Mouse (Mus musculus) embryonic facial prominence, embryonic 10.5 days (tissue): ENCODE measurements around the gene Zfp109. TPM values are rescaled to one million over a fixed set of nuclear protein-coding genes. Genes with fewer than 3 reads are reported as not detected.

Experiments used
- DNase-seq: peaks from one replicate; pipeline ENCODE4 v3.0.0-alpha.2; 2017; ENCODE audit warnings: low spot score
- H3K27ac ChIP-seq: fragments of 300-500 bp; sonication (generic); replicated peaks from 2 replicates; pipeline ENCODE4 v1.5.1; 2016; ENCODE audit warnings: mild to moderate bottlenecking
- H3K27me3 ChIP-seq: fragments of 300-500 bp; sonication (generic); replicated peaks from 2 replicates; pipeline ENCODE4 v1.6.1; 2016; ENCODE audit warnings: low read depth, mild to moderate bottlenecking; ENCODE audit not compliant: poor library complexity, severe bottlenecking
- H3K36me3 ChIP-seq: fragments of 300-500 bp; sonication (generic); replicated peaks from 2 replicates; pipeline ENCODE4 v1.6.1; 2016; ENCODE audit warnings: mild to moderate bottlenecking, moderate library complexity
- H3K4me1 ChIP-seq: fragments of 300-500 bp; sonication (generic); 2 replicates; pipeline ENCODE4 v1.6.1; 2016
- H3K4me3 ChIP-seq: fragments of 300-500 bp; sonication (generic); 2 replicates; pipeline ENCODE4 v1.5.1; 2016; ENCODE audit warnings: mild to moderate bottlenecking, moderate library complexity
- H3K9me3 ChIP-seq: fragments of 300-500 bp; sonication (generic); 2 replicates; pipeline ENCODE4 v1.6.1; 2016; ENCODE audit warnings: mild to moderate bottlenecking
- WGBS: fragments of 180-500 bp; shearing (Covaris S2); methylation state at CpG from one replicate; pipeline ENCODE4 v1.1.7; 2016; 5-methylcytosine and 5-hydroxymethylcytosine counted together
- polyA plus RNA-seq: library from polyadenylated mRNA; unstranded; fragments of >200 nt; fragmentation: Nextera tagmentation; extraction: Ambion mirVana; gene quantifications from 2 replicates; pipeline ENCODE4 v1.2.1, GENCODE M21; 2016

Zfp109 gene
- polyA plus RNA-seq, 1 experiment from 2014 or later = 5.7 TPM

DNA sequence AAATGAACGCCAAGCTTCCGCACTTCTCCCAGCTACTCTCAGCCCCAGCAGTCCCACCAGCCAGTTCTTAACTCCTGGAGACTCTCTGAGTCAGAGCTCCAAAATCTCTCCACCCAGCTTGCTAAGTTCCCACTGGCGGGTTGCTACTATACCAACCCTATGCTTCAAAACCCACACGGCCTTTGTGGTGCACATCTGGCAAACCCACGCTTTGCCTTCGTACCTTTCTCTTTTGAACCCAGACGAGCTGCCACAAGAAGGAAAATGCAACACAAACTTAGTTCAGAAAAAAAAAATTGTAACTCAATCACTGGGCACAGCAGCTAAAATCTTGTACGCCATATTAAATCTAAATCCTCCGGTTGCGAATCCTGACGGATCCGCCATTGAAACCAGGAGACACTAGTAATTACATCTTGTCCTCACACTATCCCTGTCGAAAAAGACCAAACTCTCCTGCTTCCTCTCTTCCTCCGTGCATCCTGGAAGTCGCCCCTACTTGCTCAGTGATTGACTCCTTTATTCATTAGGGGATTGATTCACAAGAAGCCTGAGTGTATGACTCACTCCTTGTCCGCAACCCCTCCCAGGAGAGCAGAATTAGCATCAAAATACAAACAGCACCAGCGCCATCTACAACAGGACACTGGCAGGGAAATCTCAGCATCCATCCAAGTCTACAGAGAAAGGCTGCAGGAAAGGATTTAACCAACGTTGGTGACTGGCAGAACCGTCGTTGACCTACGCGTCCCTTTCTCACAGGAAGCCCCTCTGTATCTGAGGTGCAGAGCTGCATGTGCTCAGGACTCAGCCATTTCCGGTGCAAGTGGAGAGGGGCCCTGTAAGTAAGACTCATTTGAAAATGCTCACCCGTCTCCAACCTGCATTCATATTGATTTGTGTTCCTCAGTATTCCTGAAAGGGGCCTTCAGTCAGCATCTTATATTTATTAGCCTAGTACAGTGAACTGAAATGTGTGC is 31.1 kb upstream of the Zfp109 start:
- no peaks in the 10 kb centered on the region for H3K9me3 ChIP-seq
- H3K27ac ChIP-seq = no peak overlapping the region
- H3K36me3 ChIP-seq = peaks cover 8% of the 10 kb centered on the region
- H3K4me3 ChIP-seq = no peak overlapping the region
- no peaks in the 10 kb centered on the region for H3K27me3 ChIP-seq
- 70% methylated on average over 24 of the region's 24 CpGs for WGBS
- H3K4me1 ChIP-seq = peaks cover 5% of the 10 kb centered on the region
- no peak for DNase-seq

DNA sequence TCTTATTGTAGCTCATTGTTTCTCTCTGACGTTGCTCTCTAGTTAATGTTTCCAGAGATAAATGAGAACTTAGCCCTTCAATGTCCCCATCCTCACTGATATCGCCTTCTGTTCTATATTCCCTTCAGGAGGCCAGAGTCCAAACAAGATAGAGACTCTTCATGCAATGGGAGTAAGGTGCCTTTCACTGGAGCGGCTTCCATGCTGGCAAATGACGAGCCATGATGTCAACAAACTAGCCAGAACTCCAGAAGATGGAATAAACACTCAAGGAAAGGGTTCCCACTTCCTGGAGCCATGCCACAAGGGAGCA is 22.6 kb upstream of the Zfp109 start:
- Histone ChIP-seq H3K27ac (no peak overlapping the region), H3K27me3 (no peaks in the 10 kb centered on the region), H3K9me3 (no peaks in the 10 kb centered on the region), H3K36me3 (peaks cover 24% of the 10 kb centered on the region), H3K4me1 (peaks cover 3% of the 10 kb centered on the region), H3K4me3 (no peak overlapping the region)
- no peak for DNase-seq
- WGBS = 87% methylated on average over 4 of the region's 4 CpGs

DNA sequence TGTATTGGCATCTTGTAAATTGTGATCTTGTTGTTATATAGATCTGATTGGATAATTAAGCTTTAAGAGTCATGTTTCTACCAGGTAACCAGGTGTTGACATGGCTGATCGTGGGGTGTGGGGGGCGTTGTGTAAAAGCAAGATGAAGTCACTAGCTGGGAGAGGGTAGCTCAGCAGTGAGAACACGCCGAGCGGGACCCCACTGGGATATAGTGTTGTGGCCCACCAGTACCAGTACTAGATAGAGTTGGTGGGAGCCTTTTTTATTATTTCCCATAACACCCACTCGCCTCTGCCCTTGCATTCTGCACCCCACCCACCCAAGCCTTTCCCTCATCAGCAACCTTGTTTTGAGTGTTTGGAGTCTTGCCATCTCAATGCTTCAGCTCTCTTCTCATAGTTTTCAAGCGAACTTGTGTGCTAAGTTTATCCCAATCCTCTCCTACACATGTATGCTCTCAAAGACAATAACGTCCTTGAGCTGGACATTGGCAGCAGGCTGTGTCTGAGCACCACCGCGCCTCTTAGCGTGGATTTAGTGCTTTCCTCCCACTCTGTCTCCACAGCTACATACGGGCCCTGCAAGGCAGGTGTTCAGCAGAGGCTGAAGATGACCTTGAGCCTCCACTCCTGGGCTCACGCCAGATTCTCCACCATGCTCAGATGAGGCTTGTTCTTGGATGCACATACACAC is 22.1 kb upstream of the Zfp109 start:
- peaks cover 6% of the 10 kb centered on the region for H3K4me1 ChIP-seq
- H3K36me3 ChIP-seq = peaks cover 24% of the 10 kb centered on the region
- no peaks in the 10 kb centered on the region for H3K27me3 ChIP-seq
- no peak for DNase-seq
- no peak overlapping the region for H3K4me3 ChIP-seq
- no peaks in the 10 kb centered on the region for H3K9me3 ChIP-seq
- WGBS = 90% methylated on average over 13 of the region's 13 CpGs
- no peak overlapping the region for H3K27ac ChIP-seq

- peaks cover 4% of the 10 kb centered on the region for H3K36me3 ChIP-seq
- peak; percentile 78 for DNase-seq
- H3K4me3 ChIP-seq = peak within 1 kb of the TSS; percentile 67
- peaks cover 6% of the 10 kb centered on the region for H3K4me1 ChIP-seq
- H3K27me3 ChIP-seq = no peaks in the 10 kb centered on the region
- no peaks in the 10 kb centered on the region for H3K9me3 ChIP-seq
- peak within 1 kb of the TSS; percentile 81 for H3K27ac ChIP-seq
- WGBS = 20% methylated on average over 21 of the region's 21 CpGs
Measured at GRCm38 (mm10) chr7:24254633-24255474, 17.5 kb upstream of the Zfp109 start, which contains the start of gene Zfp108. Zfp108 (plus strand) TSS chr7:24254794.

GRCm38 (mm10) chr7:24253779-24254615 is 16.6 kb upstream of the Zfp109 start:
- no peak for DNase-seq
- peak overlapping the region; percentile 81 for H3K27ac ChIP-seq
- H3K36me3 ChIP-seq = no peaks in the 10 kb centered on the region
- no peaks in the 10 kb centered on the region for H3K27me3 ChIP-seq
- no peaks in the 10 kb centered on the region for H3K9me3 ChIP-seq
- H3K4me1 ChIP-seq = peaks cover 6% of the 10 kb centered on the region
- WGBS = 62% methylated on average over 9 of the region's 9 CpGs
- H3K4me3 ChIP-seq = peak overlapping the region; percentile 67

- Histone ChIP-seq H3K36me3 (peaks cover 3% of the 10 kb centered on the region; the same call in 1 of the 2 replicates), H3K27ac (no peak within 1 kb of the TSS), H3K4me3 (no peak within 1 kb of the TSS), H3K4me1 (peaks cover 5% of the 10 kb centered on the region), H3K27me3 (no peaks in the 10 kb centered on the region), H3K9me3 (no peaks in the 10 kb centered on the region)
- 83% methylated on average over 5 of the region's 5 CpGs for WGBS
- DNase-seq = no peak
Measured at GRCm38 (mm10) chr7:24211343-24211742, 26.0 kb downstream of the Zfp109 start, which contains the start of gene Zfp111. Zfp111 (minus strand) TSS chr7:24211443.

DNA sequence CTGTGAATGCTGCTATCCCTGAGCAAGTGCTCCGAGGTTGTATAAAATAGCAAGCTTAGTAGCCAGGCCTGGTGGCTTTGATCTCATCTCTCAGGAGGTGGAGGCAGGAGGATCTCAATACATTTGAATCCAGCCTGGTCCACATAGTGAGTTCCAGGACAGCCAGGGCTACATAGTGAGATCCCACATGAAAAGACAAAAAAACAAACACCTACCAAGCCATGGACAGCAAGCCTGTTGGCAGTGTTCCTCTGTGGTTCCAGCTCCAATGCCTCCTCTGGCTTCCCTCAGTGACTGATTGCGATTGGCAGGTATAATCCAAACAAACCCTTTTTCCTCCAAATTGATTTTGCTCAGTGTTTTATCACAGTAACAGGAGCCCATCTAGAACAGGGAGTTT is 27.1 kb downstream of the Zfp109 start:
- Histone ChIP-seq H3K4me3 (no peak overlapping the region), H3K9me3 (no peaks in the 10 kb centered on the region), H3K27me3 (no peaks in the 10 kb centered on the region), H3K27ac (no peak overlapping the region), H3K4me1 (peaks cover 5% of the 10 kb centered on the region), H3K36me3 (peaks cover 13% of the 10 kb centered on the region)
- no peak for DNase-seq
- 92% methylated on average over 2 of the region's 2 CpGs for WGBS

DNA sequence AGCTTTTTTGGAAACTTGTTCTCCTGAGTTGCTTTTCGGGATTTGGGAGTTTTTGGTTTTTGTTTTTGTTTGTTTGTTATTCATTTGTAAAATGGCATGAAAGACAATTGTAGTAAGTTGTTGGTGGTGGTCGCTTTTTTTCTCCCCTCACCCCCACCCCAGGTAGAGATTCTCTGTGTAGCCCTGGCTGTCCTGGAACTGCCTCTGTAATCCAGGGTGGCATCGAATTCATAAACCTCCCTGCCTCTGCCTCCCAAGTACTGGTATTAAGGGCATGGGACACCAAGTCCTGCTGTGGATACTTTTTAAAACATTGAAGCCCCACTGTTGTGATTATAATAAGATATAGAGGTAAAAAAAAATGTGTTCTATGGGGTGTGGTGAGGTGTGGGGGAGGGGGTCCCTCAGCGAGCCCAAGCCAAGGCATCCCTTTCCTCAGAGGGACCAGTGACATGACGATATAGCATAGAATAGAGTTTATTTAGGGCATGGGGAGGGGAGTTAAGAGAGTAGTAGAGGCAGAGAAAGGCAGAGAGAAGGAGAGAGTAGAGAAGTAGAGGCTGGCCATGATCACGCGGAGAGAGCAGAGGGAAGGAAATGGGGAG is 29.0 kb downstream of the Zfp109 start:
- peak overlapping the region; percentile 90; the same call in 1 of the 2 replicates for H3K27ac ChIP-seq
- H3K9me3 ChIP-seq = no peaks in the 10 kb centered on the region
- peaks cover 5% of the 10 kb centered on the region for H3K4me1 ChIP-seq
- DNase-seq = no peak
- 55% methylated on average over 7 of the region's 7 CpGs for WGBS
- H3K27me3 ChIP-seq = no peaks in the 10 kb centered on the region
- peaks cover 32% of the 10 kb centered on the region for H3K36me3 ChIP-seq
- H3K4me3 ChIP-seq = peak overlapping the region; percentile 68

DNA sequence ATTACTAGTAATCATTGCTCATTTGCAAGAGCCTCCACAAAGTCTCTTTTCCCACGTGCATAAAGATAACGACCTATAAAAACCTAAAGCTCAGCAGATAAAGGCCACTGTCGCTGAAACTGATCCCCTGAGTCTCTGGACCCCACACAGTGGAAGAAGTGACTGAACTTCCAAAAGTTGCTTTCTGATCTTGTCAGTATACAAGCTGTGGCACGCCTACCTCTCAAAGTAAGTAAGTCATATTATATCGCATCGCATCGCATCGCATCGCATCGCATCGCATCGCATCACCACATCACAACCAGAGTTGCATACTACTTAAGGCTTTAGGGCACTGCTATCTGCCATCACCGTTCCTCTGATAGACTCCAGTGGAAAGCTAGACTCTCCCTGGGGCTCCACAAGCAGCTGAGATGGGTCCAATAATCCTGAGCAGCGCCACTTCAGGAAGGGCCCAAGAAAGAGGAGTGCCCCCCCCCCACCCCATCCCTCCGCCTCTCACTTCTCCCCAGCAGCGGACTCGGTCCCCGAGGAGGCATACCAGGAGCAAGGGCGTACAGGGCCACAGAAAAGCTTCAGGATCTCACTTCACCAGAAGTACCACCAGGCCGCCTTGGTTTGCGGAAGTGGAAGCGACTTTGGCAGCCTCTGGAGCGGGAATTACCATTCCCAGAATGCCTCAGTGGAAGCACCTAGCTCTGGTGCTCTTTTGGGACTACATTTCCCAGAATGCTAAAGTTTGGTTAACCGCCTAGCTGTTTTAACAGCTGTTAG is 29.7 kb downstream of the Zfp109 start:
- H3K36me3 ChIP-seq = peaks cover 39% of the 10 kb centered on the region
- peaks cover 5% of the 10 kb centered on the region for H3K4me1 ChIP-seq
- H3K9me3 ChIP-seq = no peaks in the 10 kb centered on the region
- peak; percentile 75 for DNase-seq
- H3K27ac ChIP-seq = peak overlapping the region; percentile 90
- peak overlapping the region; percentile 68 for H3K4me3 ChIP-seq
- no peaks in the 10 kb centered on the region for H3K27me3 ChIP-seq
- WGBS = 19% methylated on average over 24 of the region's 24 CpGs

DNA sequence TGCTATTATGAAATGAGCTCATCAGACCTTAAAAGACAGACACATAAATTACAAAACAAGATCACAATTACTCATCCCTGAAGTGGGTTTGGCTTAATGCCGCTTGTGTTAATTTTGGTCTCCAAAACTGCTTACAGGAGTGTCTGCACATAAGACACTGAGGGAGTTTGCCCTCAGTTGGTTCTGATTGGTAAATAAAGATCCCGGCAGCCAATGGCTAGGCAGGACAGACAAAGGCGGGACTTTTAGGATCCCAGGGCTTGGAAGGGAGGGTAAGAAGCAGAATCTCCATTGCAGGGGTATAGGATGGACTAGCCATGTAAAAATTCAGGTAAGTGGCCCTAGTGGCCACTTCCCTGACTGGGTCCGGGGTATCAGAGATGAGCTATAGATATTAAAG is 40.4 kb downstream of the Zfp109 start:
- Histone ChIP-seq H3K27ac (no peak overlapping the region), H3K9me3 (peaks cover 33% of the 10 kb centered on the region), H3K4me3 (no peak overlapping the region), H3K36me3 (peaks cover 86% of the 10 kb centered on the region), H3K4me1 (no peaks in the 10 kb centered on the region), H3K27me3 (no peaks in the 10 kb centered on the region)
- 93% methylated on average over 4 of the region's 4 CpGs for WGBS
- DNase-seq = no peak

DNA sequence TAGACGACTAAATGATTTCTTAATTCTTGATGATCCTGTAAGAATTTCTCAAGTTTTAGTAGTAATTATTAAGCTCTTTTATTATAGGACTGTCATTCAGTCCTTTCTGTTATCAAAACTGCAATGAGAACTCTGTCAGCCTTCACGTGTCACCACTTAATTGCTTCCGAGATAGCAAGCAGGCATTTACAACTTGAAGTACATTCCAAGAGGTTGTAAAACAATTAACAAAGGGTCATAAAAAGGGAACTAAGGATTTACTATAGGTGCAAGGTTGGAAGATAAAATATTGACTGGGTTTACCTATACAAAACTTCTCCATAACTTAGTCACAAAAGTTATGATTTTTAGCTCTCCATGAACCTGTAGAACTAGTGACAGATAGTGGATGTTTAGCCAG is 44.2 kb downstream of the Zfp109 start:
- no peak overlapping the region for H3K4me3 ChIP-seq
- no peaks in the 10 kb centered on the region for H3K4me1 ChIP-seq
- 91% methylated on average over 3 of the region's 3 CpGs for WGBS
- peaks cover 19% of the 10 kb centered on the region for H3K9me3 ChIP-seq
- peaks cover 48% of the 10 kb centered on the region for H3K36me3 ChIP-seq
- H3K27ac ChIP-seq = no peak overlapping the region
- DNase-seq = no peak
- H3K27me3 ChIP-seq = no peaks in the 10 kb centered on the region
